Mouse (Mus musculus) liver, adult 2 months (tissue): ENCODE results near the gene Nsdhl. TPM values are rescaled to one million over a fixed set of nuclear protein-coding genes. Genes with fewer than 3 reads are reported as not detected.
A peak's percentile ranks its signal among the peaks of the same experiment; 100 is the strongest.

ENCODE experiments used
- DNase-seq: peaks from one replicate; pipeline ENCODE4 v3.0.0-alpha.2; 2011; ENCODE audit warnings: low read depth, low spot score; ENCODE audit errors: extremely low read depth
- H3K27ac ChIP-seq: fragments of 200-500 bp; replicated peaks from 2 replicates; pipeline ENCODE4 v1.5.1; 2012; ENCODE audit warnings: low read depth, mild to moderate bottlenecking, control low read depth, inconsistent platforms, low read length; ENCODE audit not compliant: insufficient read depth
- H3K27me3 ChIP-seq: fragments of 200-500 bp; 2 replicates; pipeline ENCODE4 v1.6.1; 2012; ENCODE audit warnings: mild to moderate bottlenecking, moderate library complexity, low read length, inconsistent platforms; ENCODE audit not compliant: control insufficient read depth, insufficient read depth
- H3K36me3 ChIP-seq: fragments of 200-500 bp; 2 replicates; pipeline ENCODE4 v1.6.1; 2012; ENCODE audit warnings: low read length, inconsistent platforms; ENCODE audit not compliant: control insufficient read depth, insufficient read depth
- H3K4me1 ChIP-seq: fragments of 200-500 bp; 2 replicates; pipeline ENCODE4 v1.6.1; 2011; ENCODE audit warnings: low read length; ENCODE audit not compliant: control insufficient read depth, insufficient read depth
- H3K4me3 ChIP-seq: fragments of 200-500 bp; 2 replicates; pipeline ENCODE4 v1.5.1; 2011; ENCODE audit warnings: low read depth, mild to moderate bottlenecking, control low read depth, low read length, moderate library complexity; ENCODE audit not compliant: insufficient read depth
- H3K79me2 ChIP-seq: fragments of 200-500 bp; 2 replicates; pipeline ENCODE4 v1.6.1; 2012; ENCODE audit warnings: inconsistent platforms, mild to moderate bottlenecking, low read length, moderate library complexity; ENCODE audit not compliant: control insufficient read depth, insufficient read depth
- H3K9ac ChIP-seq: fragments of 200-500 bp; 2 replicates; pipeline ENCODE4 v1.6.1; 2012; ENCODE audit warnings: low read depth, mild to moderate bottlenecking, control low read depth, inconsistent platforms, low read length
- CTCF ChIP-seq: fragments of 200-500 bp; IDR thresholded peaks from 2 replicates; pipeline ENCODE4 v1.5.1; 2011; ENCODE audit warnings: low read depth, low read length, control low read depth
- POLR2A ChIP-seq: fragments of 200-500 bp; IDR thresholded peaks from 2 replicates; pipeline ENCODE4 v1.6.1; 2011; ENCODE audit warnings: low read length, control low read depth; ENCODE audit not compliant: insufficient read depth; ENCODE audit errors: extremely low read depth
- WGBS: fragments of 180-500 bp; shearing (Covaris S2); methylation state at CpG from one replicate; pipeline ENCODE4 v1.1.7; 2018; 5-methylcytosine and 5-hydroxymethylcytosine counted together
- polyA plus RNA-seq: library from polyadenylated mRNA; depleted of rRNA; stranded (reverse); fragments of >200 nt; gene quantifications from 2 replicates; pipeline ENCODE4 v1.2.3, GENCODE M21; 2012
- total RNA-seq: library from RNA; depleted of rRNA; stranded (reverse); fragments of >200 nt; gene quantifications from 2 replicates; pipeline ENCODE4 v1.2.3, GENCODE M21; 2014

Nsdhl gene
- total and polyA plus RNA-seq, 2 experiments: 35.0 to 61.0 TPM

DNA sequence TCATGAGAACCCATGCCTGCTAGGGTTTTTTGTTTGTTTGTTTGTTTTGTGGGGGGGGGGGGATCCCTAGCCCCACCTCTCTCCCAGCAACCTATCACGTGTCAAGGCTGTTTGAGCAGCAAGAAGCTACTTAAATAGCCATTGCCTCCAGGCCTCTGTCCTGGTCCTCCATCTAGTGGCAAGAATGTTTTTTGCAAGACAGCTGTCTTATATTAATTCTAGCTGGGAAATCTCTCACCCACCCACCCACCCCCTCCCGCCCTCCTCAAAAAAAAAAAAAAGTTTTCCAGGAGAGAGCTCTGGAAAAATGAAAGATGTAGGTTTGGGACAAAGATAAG is 10.0 kb upstream of the Nsdhl start:
- Histone ChIP-seq H3K79me2 (no peaks in the 10 kb centered on the region), H3K9ac (no peak overlapping the region), H3K27ac (no peak overlapping the region), H3K27me3 (no peaks in the 10 kb centered on the region), H3K36me3 (no peaks in the 10 kb centered on the region), H3K4me1 (no peaks in the 10 kb centered on the region), H3K4me3 (no peak overlapping the region)
- no peak for TF ChIP-seq CTCF
- peak; percentile 22 for DNase-seq
- WGBS: 30% methylated on average over 2 of the region's 2 CpGs

DNA sequence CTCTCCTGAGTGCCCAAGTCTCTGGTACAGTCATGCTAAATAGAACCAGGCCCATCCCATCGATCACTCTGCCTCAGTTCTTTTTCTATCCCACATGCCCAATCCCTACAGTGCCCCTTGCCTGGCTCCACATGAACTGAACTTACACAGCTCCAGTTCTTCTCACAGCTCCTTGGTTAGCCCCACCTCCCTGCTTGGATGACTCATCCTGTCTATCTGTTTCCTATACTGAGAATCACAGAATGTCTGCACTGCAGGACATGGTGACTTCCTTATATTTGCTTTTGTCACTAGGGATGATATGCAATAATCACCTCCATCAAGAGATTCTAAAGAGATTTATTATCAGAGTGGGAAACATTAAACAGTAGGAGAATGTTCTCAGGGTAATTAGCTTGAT is 6.7 kb upstream of the Nsdhl start:
- DNase-seq: no peak
- H3K27me3 ChIP-seq: no peaks in the 10 kb centered on the region
- H3K4me1 ChIP-seq: no peaks in the 10 kb centered on the region
- TF ChIP-seq CTCF (no peak), POLR2A (no peak)
- no peaks in the 10 kb centered on the region for H3K79me2 ChIP-seq
- peaks cover 2% of the 10 kb centered on the region for H3K36me3 ChIP-seq
- no peak overlapping the region for H3K9ac ChIP-seq
- no peak overlapping the region for H3K4me3 ChIP-seq
- 88% methylated on average over 1 of the region's 1 CpGs for WGBS
- no peak overlapping the region for H3K27ac ChIP-seq

DNA sequence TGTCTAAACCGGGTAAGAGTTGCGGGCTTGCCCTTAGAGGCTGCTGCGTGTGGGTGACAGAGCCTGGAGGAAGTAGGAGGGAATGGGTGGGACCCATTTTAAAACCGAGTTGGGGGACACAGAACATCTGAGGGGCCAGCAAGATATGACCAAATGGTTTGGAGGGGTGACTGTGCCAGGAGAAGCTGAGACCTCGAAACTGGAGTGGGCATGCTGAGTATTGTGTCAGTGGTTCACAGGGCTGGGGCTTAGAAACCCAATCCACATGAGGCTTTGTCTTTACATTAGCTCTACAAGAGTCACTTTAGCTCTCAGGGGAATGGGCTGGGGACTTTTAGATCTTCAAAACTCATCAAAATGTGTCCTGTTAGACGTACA is 314 bp downstream of the Nsdhl start:
- H3K4me1 ChIP-seq: peaks cover 2% of the 10 kb centered on the region; the same call in 1 of the 2 replicates
- DNase-seq: no peak
- H3K4me3 ChIP-seq: peak overlapping the region; percentile 53
- TF ChIP-seq POLR2A: no peak
- TF ChIP-seq CTCF: no peak
- WGBS: under 1% methylated on average over 6 of the region's 6 CpGs
- no peaks in the 10 kb centered on the region for H3K27me3 ChIP-seq
- peak overlapping the region; percentile 61 for H3K9ac ChIP-seq
- H3K36me3 ChIP-seq: peaks cover 1% of the 10 kb centered on the region
- H3K79me2 ChIP-seq: no peaks in the 10 kb centered on the region; the same call in 1 of the 2 replicates
- peak overlapping the region; percentile 42 for H3K27ac ChIP-seq

DNA sequence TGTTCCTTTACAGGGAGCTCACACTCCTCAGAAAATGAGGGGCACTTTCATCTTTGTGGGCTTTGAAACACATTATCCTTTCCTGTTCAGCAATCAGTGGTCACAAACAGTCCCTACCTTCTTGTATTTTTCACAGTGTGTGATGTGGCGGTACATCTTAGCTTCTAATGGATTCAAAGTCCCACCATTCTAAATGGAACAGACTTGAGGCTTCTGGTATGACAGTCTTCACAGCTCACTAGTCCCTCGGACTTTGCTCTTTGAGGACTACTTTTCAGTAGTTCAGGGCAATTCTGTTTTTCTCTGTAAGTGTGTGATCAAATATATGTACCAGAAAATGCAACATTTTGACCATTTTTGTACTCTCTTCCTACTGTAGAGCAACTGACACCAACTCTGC is 3.0 kb downstream of the Nsdhl start:
- Histone ChIP-seq H3K27ac (no peak overlapping the region), H3K27me3 (no peaks in the 10 kb centered on the region), H3K4me3 (no peak overlapping the region), H3K36me3 (peaks cover under 1% of the 10 kb centered on the region; the same call in 1 of the 2 replicates), H3K79me2 (no peaks in the 10 kb centered on the region; the same call in 1 of the 2 replicates), H3K9ac (no peak overlapping the region), H3K4me1 (peaks cover 2% of the 10 kb centered on the region)
- WGBS: 76% methylated on average over 2 of the region's 2 CpGs
- TF ChIP-seq POLR2A (no peak), CTCF (no peak)
- DNase-seq: no peak

DNA sequence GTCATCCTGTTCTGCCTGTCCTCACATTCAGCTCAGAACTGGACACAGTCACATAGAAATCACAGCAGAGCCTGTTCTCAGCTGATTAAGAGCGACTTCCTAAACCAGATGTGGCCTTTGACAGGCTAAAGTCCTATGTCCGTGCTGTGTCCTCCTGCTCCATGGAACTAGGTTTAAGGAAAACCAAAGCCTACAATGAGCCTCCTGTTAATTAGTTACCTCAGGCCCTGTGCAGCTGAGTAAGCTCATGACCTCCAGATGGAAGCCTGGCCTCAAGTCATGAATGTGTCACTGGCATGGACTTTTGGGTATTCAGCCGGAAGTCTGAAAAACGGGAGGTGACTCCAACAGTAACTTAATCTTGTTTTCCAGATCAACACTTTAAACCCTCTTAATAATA is 35.1 kb downstream of the Nsdhl start:
- 46% methylated on average over 4 of the region's 4 CpGs for WGBS
- H3K79me2 ChIP-seq: no peaks in the 10 kb centered on the region
- H3K27me3 ChIP-seq: no peaks in the 10 kb centered on the region
- DNase-seq: peak; percentile 75
- no peak overlapping the region for H3K27ac ChIP-seq
- no peak overlapping the region for H3K4me3 ChIP-seq
- no peaks in the 10 kb centered on the region for H3K4me1 ChIP-seq
- H3K36me3 ChIP-seq: peaks cover 45% of the 10 kb centered on the region
- TF ChIP-seq POLR2A: no peak
- TF ChIP-seq CTCF: no peak
- no peak overlapping the region for H3K9ac ChIP-seq

DNA sequence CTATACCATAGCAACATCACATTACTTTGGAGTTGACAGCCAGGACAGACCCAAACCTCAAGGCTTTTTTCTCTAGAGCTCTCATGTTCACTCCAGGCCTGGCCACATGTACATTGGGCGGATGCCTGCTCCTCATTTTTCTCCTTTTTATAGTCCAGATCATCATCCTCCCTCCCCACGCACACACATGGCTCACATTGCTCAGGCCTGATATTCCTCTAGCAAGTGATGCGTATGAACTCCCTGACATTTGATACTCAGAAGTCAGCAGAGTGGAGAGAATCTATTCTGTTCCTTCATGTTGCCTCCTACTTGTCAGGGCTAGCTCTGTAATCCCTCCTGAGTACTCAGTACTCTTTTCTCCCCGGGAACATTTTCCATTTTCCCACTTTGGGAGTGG is 38.1 kb downstream of the Nsdhl start:
- H3K79me2 ChIP-seq: no peaks in the 10 kb centered on the region
- peaks cover 35% of the 10 kb centered on the region for H3K36me3 ChIP-seq
- no peaks in the 10 kb centered on the region for H3K27me3 ChIP-seq
- H3K9ac ChIP-seq: no peak overlapping the region
- DNase-seq: no peak
- H3K4me3 ChIP-seq: no peak overlapping the region
- 100% methylated on average over 4 of the region's 4 CpGs for WGBS
- TF ChIP-seq POLR2A (no peak), CTCF (no peak)
- no peak overlapping the region for H3K27ac ChIP-seq
- H3K4me1 ChIP-seq: no peaks in the 10 kb centered on the region
